Mouse (Mus musculus): ENCODE results near the gene Klhl11. TPM values are rescaled to one million over a fixed set of nuclear protein-coding genes. Genes with fewer than 3 reads are reported as not detected.
A peak's percentile ranks its signal among the peaks of the same experiment; 100 is the strongest.

The Klhl11 gene
- polyA plus RNA-seq, 1 experiment: 1.7 TPM

DNA sequence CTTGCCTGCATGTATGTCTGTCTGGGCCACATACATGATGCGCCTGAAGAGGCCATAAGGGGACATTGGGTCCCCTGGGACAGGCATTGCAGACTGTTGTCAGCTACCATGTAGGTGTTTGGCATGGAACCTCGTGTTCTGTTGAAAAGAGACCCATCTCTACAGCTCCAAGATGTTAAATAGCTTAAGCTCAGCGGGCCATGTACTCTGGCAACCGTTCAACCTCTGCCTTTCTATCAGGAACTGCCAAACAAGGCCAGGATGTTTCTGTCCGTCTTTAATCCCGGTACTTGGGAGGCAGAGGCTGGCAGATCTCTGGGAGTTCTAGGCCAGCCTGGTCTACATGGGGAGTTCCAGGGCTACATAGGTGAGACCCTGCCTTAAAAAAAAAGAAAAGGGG, 29.9 kb downstream of the Klhl11 start:
- TF ChIP-seq POLR2A (IDR thresholded peaks at IDR 0.05; ENCODE audit: low read depth, low read length) (no peak), CTCF (IDR thresholded peaks at IDR 0.05; ENCODE audit: extremely low read depth, insufficient read length, insufficient replicate concordance, low read depth, low read length) (no peak)
- WGBS: 86% methylated on average over 6 of the region's 6 CpGs

DNA sequence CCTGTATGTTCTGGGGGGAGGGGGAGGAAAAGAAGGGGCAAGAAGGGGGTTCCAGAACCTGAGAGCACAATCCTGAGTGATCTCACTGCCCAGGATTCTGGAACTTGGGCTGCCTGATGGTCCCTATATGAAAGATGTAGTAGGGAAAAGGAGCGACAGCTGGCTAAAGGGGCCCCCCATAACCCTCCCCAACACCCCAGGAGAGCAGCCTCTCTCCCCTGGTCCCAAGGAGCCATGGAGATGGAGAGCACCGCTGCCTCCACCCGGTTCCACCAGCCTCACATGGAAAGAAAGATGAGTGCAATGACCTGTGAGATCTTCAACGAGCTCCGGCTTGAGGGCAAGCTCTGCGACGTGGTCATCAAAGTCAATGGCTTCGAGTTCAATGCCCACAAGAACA, 30.7 kb downstream of the Klhl11 start, which contains the start of the genes Nt5c3b and Klhl10:
Nt5c3b (minus strand) TSS at position 12 of the 400 bp plus-strand sequence.
Klhl10 (plus strand) TSS at position 121 of the 400 bp plus-strand sequence.
- H3K36me3 ChIP-seq (ENCODE audit: control insufficient read depth, insufficient read depth, low read length): no peaks in the 10 kb centered on the region
- H3K27ac ChIP-seq (ENCODE audit: insufficient read depth, low read depth, low read length): no peak within 1 kb of the TSS
- peak within 1 kb of the TSS; percentile 74 for H3K4me3 ChIP-seq (ENCODE audit: low read depth, low read length)
- 86% methylated on average over 8 of the region's 8 CpGs for WGBS
- no peaks in the 10 kb centered on the region for H3K27me3 ChIP-seq (ENCODE audit: control insufficient read depth, insufficient read depth, low read length)
- peaks cover 4% of the 10 kb centered on the region; the same call in 1 of the 2 replicates for H3K4me1 ChIP-seq (ENCODE audit: control insufficient read depth, insufficient read depth, insufficient read length, low read length)
- TF ChIP-seq CTCF (IDR thresholded peaks at IDR 0.05; ENCODE audit: extremely low read depth, insufficient read length, insufficient replicate concordance, low read depth, low read length) (no peak), POLR2A (IDR thresholded peaks at IDR 0.05; ENCODE audit: low read depth, low read length) (no peak)

More for the DNA sequence above, 29.9 kb downstream of the Klhl11 start:
- Histone ChIP-seq H3K4me3 (ENCODE audit: low read depth, low read length) (no peak overlapping the region), H3K4me1 (ENCODE audit: control insufficient read depth, insufficient read depth, insufficient read length, low read length) (peaks cover 4% of the 10 kb centered on the region; the same call in 1 of the 2 replicates), H3K27ac (ENCODE audit: insufficient read depth, low read depth, low read length) (no peak overlapping the region), H3K36me3 (ENCODE audit: control insufficient read depth, insufficient read depth, low read length) (no peaks in the 10 kb centered on the region), H3K27me3 (ENCODE audit: control insufficient read depth, insufficient read depth, low read length) (no peaks in the 10 kb centered on the region)

DNA sequence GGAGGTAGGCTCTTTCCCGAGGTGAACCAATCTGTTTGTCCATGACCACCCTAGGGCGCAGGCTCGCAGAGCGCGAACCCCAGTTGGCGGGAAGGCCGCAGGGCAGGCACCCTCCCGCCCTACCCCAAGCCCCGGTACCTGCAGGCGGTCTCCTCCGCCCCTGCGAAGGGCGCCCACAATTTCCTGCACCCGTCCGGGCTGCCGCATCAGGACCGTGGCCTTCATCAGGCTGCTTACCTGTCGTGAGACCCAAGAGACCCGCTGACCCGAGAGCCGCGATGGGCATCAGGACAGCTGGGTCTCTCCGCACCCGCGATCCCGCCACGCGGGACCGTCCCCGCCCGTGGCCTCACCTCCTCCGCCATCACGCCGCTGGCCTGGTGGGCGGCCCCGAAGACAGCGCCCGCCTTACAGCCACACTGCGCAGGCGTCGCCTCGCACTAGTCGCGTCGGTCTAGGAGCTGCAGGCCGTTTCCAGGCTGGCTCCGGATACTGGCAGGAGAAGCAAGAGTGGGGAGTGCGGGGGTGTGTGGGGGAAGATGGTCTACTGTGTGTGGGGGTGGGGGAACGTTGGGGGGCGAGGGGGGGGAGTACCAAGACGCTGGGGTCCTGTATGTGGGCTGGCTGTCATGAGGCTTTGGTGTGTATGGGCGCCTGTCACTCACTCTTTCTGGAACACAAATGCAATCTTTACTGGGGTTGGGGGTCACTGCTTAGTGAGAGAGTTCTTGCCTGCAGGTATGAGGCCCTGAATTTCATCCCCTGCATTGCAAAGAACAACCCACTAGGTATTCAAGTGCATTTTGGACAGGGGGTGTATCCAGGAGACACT, 31.6 kb downstream of the Klhl11 start:
- 2% methylated on average over 51 of the region's 52 CpGs for WGBS
- no peaks in the 10 kb centered on the region for H3K27me3 ChIP-seq (ENCODE audit: control insufficient read depth, insufficient read depth, low read length)
- H3K27ac ChIP-seq (ENCODE audit: insufficient read depth, low read depth, low read length): no peak overlapping the region
- peak overlapping the region; percentile 74 for H3K4me3 ChIP-seq (ENCODE audit: low read depth, low read length)
- peaks cover 4% of the 10 kb centered on the region; the same call in 1 of the 2 replicates for H3K4me1 ChIP-seq (ENCODE audit: control insufficient read depth, insufficient read depth, insufficient read length, low read length)
- TF ChIP-seq POLR2A (IDR thresholded peaks at IDR 0.05; ENCODE audit: low read depth, low read length) (peak; percentile 67), CTCF (IDR thresholded peaks at IDR 0.05; ENCODE audit: extremely low read depth, insufficient read length, insufficient replicate concordance, low read depth, low read length) (no peak)
- no peaks in the 10 kb centered on the region for H3K36me3 ChIP-seq (ENCODE audit: control insufficient read depth, insufficient read depth, low read length)

DNA sequence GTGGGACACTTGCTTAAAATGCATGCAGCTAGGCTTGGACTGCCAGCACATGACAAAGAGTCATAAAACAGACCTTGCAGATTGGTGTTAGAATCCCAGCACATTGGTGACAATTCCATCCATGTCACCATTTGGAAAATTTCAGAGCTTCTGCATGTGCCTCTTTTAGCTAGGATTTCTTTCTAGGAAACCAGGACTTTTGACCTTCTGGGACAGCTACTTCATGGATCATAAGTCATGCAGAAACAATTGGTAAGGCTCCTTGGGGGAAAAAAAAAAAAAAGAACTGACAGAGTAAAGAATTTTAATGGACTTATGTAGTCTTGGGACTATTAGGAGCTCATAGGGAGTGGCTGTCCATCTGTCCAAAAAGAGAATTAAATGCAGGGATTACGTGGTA, 34.6 kb downstream of the Klhl11 start:
- TF ChIP-seq CTCF (IDR thresholded peaks at IDR 0.05; ENCODE audit: extremely low read depth, insufficient read length, insufficient replicate concordance, low read depth, low read length) (no peak), POLR2A (IDR thresholded peaks at IDR 0.05; ENCODE audit: low read depth, low read length) (no peak)
- H3K4me1 ChIP-seq (ENCODE audit: control insufficient read depth, insufficient read depth, insufficient read length, low read length): peaks cover 4% of the 10 kb centered on the region; the same call in 1 of the 2 replicates
- no peak overlapping the region for H3K27ac ChIP-seq (ENCODE audit: insufficient read depth, low read depth, low read length)
- H3K27me3 ChIP-seq (ENCODE audit: control insufficient read depth, insufficient read depth, low read length): no peaks in the 10 kb centered on the region
- H3K36me3 ChIP-seq (ENCODE audit: control insufficient read depth, insufficient read depth, low read length): no peaks in the 10 kb centered on the region
- H3K4me3 ChIP-seq (ENCODE audit: low read depth, low read length): no peak overlapping the region
- 85% methylated on average over 1 of the region's 1 CpGs for WGBS

DNA sequence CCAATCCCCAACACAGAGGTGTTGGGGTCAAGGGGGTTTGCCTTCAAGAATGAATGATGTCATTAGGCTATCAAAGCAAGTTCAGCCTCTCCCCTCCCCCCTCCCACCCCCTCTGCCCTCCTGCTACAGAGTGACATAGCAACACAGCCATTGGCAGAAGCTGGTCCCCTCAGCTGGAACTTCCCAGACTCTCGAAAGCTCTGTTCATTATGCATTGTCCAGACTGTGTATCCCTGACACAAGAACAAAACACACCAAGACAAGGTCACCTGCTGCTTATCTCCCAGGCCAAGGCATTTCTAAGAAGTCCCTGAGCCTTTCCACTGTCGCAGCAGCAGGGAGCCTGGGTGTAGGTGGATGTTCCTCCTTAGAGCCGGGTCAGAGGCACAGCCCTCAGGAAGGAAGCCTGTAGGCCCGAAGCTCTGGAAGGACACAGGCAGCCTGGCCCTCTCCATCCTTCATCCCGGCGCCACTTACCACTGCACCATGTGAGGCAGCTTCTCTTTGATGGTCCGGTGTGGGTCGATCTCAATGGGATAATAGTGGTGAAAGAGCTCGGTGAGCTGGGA, 36.8 kb downstream of the Klhl11 start:
- no peak for TF ChIP-seq POLR2A (IDR thresholded peaks at IDR 0.05; ENCODE audit: low read depth, low read length)
- no peak for TF ChIP-seq CTCF (IDR thresholded peaks at IDR 0.05; ENCODE audit: extremely low read depth, insufficient read length, insufficient replicate concordance, low read depth, low read length)
- Histone ChIP-seq H3K36me3 (ENCODE audit: control insufficient read depth, insufficient read depth, low read length) (no peaks in the 10 kb centered on the region), H3K4me1 (ENCODE audit: control insufficient read depth, insufficient read depth, insufficient read length, low read length) (peaks cover 4% of the 10 kb centered on the region; the same call in 1 of the 2 replicates), H3K27ac (ENCODE audit: insufficient read depth, low read depth, low read length) (no peak overlapping the region), H3K4me3 (ENCODE audit: low read depth, low read length) (no peak overlapping the region), H3K27me3 (ENCODE audit: control insufficient read depth, insufficient read depth, low read length) (no peaks in the 10 kb centered on the region)
- 81% methylated on average over 9 of the region's 9 CpGs for WGBS

DNA sequence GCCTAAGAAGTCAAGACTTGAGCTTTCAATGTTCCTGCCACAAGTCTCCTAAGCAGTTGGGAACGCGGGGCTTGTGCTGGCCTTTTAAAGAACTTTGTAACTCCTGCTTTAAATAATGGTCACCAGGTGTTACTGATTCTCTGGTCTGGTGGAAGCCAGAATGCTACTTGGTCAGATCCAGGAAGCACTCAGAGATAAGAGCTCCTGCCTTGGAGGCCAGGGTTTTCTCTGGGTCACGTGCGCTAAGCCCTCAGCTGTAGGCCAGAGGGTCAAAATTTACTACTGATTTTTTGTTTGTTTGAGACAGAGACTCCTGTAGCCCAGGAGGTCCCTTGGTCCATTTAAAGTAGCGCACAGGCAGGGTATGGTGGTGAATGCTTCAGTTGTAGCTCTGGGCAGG, 40.5 kb downstream of the Klhl11 start:
- WGBS: 87% methylated on average over 5 of the region's 5 CpGs
- Histone ChIP-seq H3K27ac (ENCODE audit: insufficient read depth, low read depth, low read length) (no peak overlapping the region), H3K4me1 (ENCODE audit: control insufficient read depth, insufficient read depth, insufficient read length, low read length) (no peaks in the 10 kb centered on the region), H3K36me3 (ENCODE audit: control insufficient read depth, insufficient read depth, low read length) (no peaks in the 10 kb centered on the region), H3K27me3 (ENCODE audit: control insufficient read depth, insufficient read depth, low read length) (no peaks in the 10 kb centered on the region), H3K4me3 (ENCODE audit: low read depth, low read length) (no peak overlapping the region)
- TF ChIP-seq CTCF (IDR thresholded peaks at IDR 0.05; ENCODE audit: extremely low read depth, insufficient read length, insufficient replicate concordance, low read depth, low read length) (no peak), POLR2A (IDR thresholded peaks at IDR 0.05; ENCODE audit: low read depth, low read length) (no peak)

DNA sequence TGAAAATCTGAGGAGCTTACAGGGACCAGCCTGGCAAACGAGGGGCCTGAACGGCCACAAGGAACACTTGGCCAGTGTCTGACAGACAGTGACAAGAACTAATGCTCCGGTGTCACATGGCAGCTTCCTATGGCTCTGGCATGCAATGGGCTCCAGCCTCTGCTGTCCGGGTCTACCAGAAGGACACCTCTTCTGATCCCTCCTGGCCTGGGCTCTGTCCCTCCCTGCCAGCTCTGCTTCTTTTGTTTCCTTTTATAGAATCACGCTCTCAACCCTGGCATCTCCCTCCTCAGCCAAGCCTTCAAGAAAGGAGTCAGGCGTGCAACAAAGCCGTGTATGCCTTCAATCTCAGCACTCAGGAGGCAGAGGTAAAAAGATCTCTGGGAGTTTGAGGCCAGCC, 42.5 kb downstream of the Klhl11 start:
- no peak overlapping the region for H3K4me3 ChIP-seq (ENCODE audit: low read depth, low read length)
- H3K36me3 ChIP-seq (ENCODE audit: control insufficient read depth, insufficient read depth, low read length): no peaks in the 10 kb centered on the region
- TF ChIP-seq POLR2A (IDR thresholded peaks at IDR 0.05; ENCODE audit: low read depth, low read length) (no peak), CTCF (IDR thresholded peaks at IDR 0.05; ENCODE audit: extremely low read depth, insufficient read length, insufficient replicate concordance, low read depth, low read length) (no peak)
- WGBS: 87% methylated on average over 7 of the region's 7 CpGs
- no peaks in the 10 kb centered on the region; the same call in 1 of the 2 replicates for H3K4me1 ChIP-seq (ENCODE audit: control insufficient read depth, insufficient read depth, insufficient read length, low read length)
- peak overlapping the region; percentile 12 for H3K27ac ChIP-seq (ENCODE audit: insufficient read depth, low read depth, low read length)
- no peaks in the 10 kb centered on the region for H3K27me3 ChIP-seq (ENCODE audit: control insufficient read depth, insufficient read depth, low read length)
